Mouse (Mus musculus) liver, postnatal 0 days (tissue): ENCODE results near the gene Arhgef17.

ENCODE experiments used
- CTCF ChIP-seq: sonication (generic); IDR thresholded peaks from 2 replicates; pipeline ENCODE4 v1.5.1; 2016; ENCODE audit warnings: antibody characterized with exemption, low read depth
- EP300 ChIP-seq: IDR thresholded peaks from 2 replicates; pipeline ENCODE4 v1.6.1; 2016; ENCODE audit warnings: antibody characterized with exemption, low read depth, mild to moderate bottlenecking

GRCm38 (mm10) chr7:100862828-100863638 is 68.9 kb downstream of the Arhgef17 start, which contains the start of gene Relt:
- TF ChIP-seq CTCF (peak; percentile 92), EP300 (no peak)
